Mouse (Mus musculus) ES-E14 (cell line): ENCODE results near the gene Kif1c. TPM values are rescaled to one million over a fixed set of nuclear protein-coding genes. Genes with fewer than 3 reads are reported as not detected.

Experiments
- DNase-seq: peaks from one replicate; pipeline ENCODE4 v3.0.0-alpha.2; 2013; ENCODE audit warnings: low read depth, low spot score
- H3K27ac ChIP-seq: 2 replicates; pipeline ENCODE4 v1.5.1; 2012; ENCODE audit warnings: low read depth, mild to moderate bottlenecking, low read length, moderate library complexity, mixed read lengths; ENCODE audit not compliant: poor library complexity, insufficient read depth, severe bottlenecking
- H3K36me3 ChIP-seq: 2 replicates; pipeline ENCODE4 v1.6.1; 2012; ENCODE audit warnings: mild to moderate bottlenecking, low read length, moderate library complexity, mixed read lengths; ENCODE audit not compliant: control insufficient read depth, poor library complexity, insufficient read depth, severe bottlenecking
- H3K4me1 ChIP-seq, 2 experiments: fragments of 150-350 bp in 1 of 2; sonication (generic) in 1 of 2; 2 replicates each; pipeline ENCODE4 v1.6.1; 2012; ENCODE audit warnings: low read length in 2 of 2, mild to moderate bottlenecking in 1 of 2, mixed read lengths in 1 of 2; ENCODE audit not compliant: control insufficient read depth in 2 of 2, insufficient read depth in 2 of 2, poor library complexity in 1 of 2
- H3K4me3 ChIP-seq, 2 experiments: fragments of 150-350 bp in 1 of 2; sonication (generic) in 1 of 2; 2 replicates each; pipeline ENCODE4 v1.5.1; 2012; ENCODE audit warnings: low read length in 2 of 2, low read depth in 1 of 2, mild to moderate bottlenecking in 1 of 2, mixed read lengths in 1 of 2; ENCODE audit not compliant: insufficient read depth in 1 of 2, poor library complexity in 1 of 2, severe bottlenecking in 1 of 2
- H3K9ac ChIP-seq: 2 replicates; pipeline ENCODE4 v1.6.1; 2012; ENCODE audit warnings: low read depth, mild to moderate bottlenecking, low read length, mixed read lengths; ENCODE audit not compliant: poor library complexity, insufficient read depth, severe bottlenecking
- H3K9me3 ChIP-seq: fragments of 150-350 bp; sonication (generic); 2 replicates; pipeline ENCODE4 v1.6.1; 2012; ENCODE audit warnings: low read depth, mild to moderate bottlenecking, low read length; ENCODE audit not compliant: control insufficient read depth, insufficient read depth
- CHD2 ChIP-seq: IDR thresholded peaks from 2 replicates; pipeline ENCODE4 v1.6.1; 2014; ENCODE audit warnings: mild to moderate bottlenecking, low read depth, low read length, inconsistent platforms
- HCFC1 ChIP-seq: IDR thresholded peaks from 2 replicates; pipeline ENCODE4 v1.6.1; 2012; ENCODE audit warnings: low read length, inconsistent platforms, borderline replicate concordance; ENCODE audit not compliant: insufficient read depth
- MAFK ChIP-seq: IDR thresholded peaks from 2 replicates; pipeline ENCODE4 v1.6.1; 2014; ENCODE audit warnings: mild to moderate bottlenecking, low read depth, low read length, inconsistent platforms; ENCODE audit not compliant: insufficient read depth
- ZC3H11A ChIP-seq: IDR thresholded peaks from 2 replicates; pipeline ENCODE4 v1.6.1; 2012; ENCODE audit warnings: low read depth, mild to moderate bottlenecking, inconsistent platforms, low read length, borderline replicate concordance
- ZNF384 ChIP-seq: IDR thresholded peaks from 2 replicates; pipeline ENCODE4 v1.6.1; 2012; ENCODE audit warnings: low read depth, low read length, inconsistent platforms
- in situ Hi-C, 2 experiments: fragments of 600-800 bp; cut with MboI; formaldehyde crosslinking; loops; one replicate each; pipeline ENCODE4 v1.15.1; 2025; ENCODE audit warnings: low sequenced_read_pairs in 2 of 2, inconsistent platforms in 1 of 2; ENCODE audit not compliant: unreplicated experiment in 2 of 2
- total RNA-seq: library from RNA; depleted of rRNA; stranded (reverse); fragments of 300-350 nt; gene quantifications from 2 replicates; pipeline ENCODE4 v1.2.3, GENCODE M21; 2012

The Kif1c gene
- total RNA-seq, 1 experiment, result 29.2 TPM

GRCm38 (mm10) chr11:70733256-70733655 is 32.9 kb downstream of the Kif1c start:
- no peak for DNase-seq
- in situ Hi-C loops, result no loop called here
- no peak for TF ChIP-seq CHD2
- no peak for TF ChIP-seq ZNF384
- no peak for TF ChIP-seq HCFC1
- no peak for TF ChIP-seq MAFK
- no peak for TF ChIP-seq ZC3H11A
- H3K36me3 ChIP-seq, result peaks cover 4% of the 10 kb centered on the region
- H3K9ac ChIP-seq, result no peak overlapping the region
- no peaks in the 10 kb centered on the region for H3K9me3 ChIP-seq
- H3K27ac ChIP-seq, result no peak overlapping the region
- H3K4me3 ChIP-seq, result no peak overlapping the region
- H3K4me1 ChIP-seq, result no peaks in the 10 kb centered on the region; a peak in 1 of 4 replicates

DNA sequence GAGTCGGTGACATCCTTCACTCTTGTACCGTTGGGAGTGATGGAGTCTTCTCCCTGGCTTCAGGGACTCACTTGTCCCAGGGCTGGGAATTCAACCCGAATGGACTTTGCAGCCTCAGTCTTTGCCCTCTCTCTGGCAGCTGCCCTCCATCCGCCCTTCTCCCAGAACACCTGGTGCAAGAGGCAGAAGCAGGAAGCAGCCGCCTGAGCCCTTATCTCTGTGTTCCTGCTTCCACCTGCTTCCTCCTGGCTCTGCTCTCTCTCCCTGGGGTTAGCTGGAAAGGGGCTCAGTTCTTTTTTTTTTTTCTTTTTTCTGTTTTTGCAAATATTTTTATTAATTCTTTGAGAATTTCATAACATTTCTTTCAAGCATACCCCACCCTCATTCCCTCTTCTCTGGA is 37.4 kb downstream of the Kif1c start:
- peaks cover 0 to 2% of the 10 kb centered on the region in 2 experiments; a peak in 1 of 4 replicates for H3K4me1 ChIP-seq
- no peaks in the 10 kb centered on the region for H3K9me3 ChIP-seq
- H3K9ac ChIP-seq, result no peak overlapping the region
- DNase-seq, result no peak
- no peak overlapping the region for H3K27ac ChIP-seq
- in situ Hi-C loops, result no loop called here
- H3K4me3 ChIP-seq, result no peak overlapping the region
- no peaks in the 10 kb centered on the region for H3K36me3 ChIP-seq
- TF ChIP-seq MAFK (no peak), HCFC1 (no peak), ZNF384 (no peak), ZC3H11A (no peak), CHD2 (no peak)

DNA sequence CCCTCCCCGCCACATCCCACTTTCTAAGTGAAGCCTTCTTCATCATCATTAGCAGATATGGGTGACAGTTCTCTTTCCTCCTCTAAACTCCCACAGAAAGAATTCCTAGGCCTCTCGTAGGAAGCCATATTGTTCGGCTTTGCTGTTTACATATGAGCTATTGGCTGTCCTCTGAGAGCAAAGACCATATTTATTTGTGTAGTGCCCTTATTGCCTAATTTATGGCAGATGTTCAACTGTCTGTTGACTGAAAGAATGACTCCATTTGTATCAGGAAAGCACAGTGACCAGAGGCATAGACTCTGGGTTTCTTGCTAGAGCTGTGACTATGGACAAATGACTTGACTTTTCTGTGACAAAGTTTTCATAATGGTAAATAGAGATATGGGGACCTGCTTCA is 41.3 kb downstream of the Kif1c start:
- Histone ChIP-seq H3K9me3 (no peaks in the 10 kb centered on the region), H3K9ac (no peak overlapping the region), H3K27ac (no peak overlapping the region), H3K36me3 (no peaks in the 10 kb centered on the region), H3K4me3 (no peak overlapping the region), H3K4me1 (peaks cover 0 to 2% of the 10 kb centered on the region in 2 experiments; a peak in 1 of 4 replicates)
- in situ Hi-C loops, result no loop called here
- TF ChIP-seq MAFK (no peak), ZC3H11A (no peak), HCFC1 (no peak), ZNF384 (no peak), CHD2 (no peak)
- no peak for DNase-seq

DNA sequence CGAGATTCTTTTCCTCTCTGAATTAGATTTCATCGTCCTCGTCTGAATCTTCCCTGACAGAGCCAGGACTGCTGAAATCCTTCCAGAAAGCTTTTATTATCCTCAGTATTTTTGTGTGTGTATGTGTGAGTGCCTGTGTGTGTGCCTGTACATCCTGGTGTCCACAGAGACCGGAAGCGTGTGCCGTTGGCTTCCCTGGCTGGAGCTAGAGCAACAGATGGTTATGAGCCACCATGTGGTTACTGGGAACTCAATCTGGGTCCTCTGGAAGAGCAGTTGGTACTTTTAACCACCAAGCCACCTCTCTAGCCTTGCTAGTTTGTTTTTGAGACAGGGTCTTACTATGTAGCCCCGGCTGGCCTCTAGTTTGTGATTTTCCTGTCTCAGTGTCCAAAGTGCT is 41.8 kb downstream of the Kif1c start:
- in situ Hi-C loops, result no loop called here
- H3K4me1 ChIP-seq, result peaks cover 0 to 2% of the 10 kb centered on the region in 2 experiments; a peak in 1 of 4 replicates
- TF ChIP-seq ZNF384 (no peak), MAFK (no peak), CHD2 (no peak), ZC3H11A (no peak), HCFC1 (no peak)

GRCm38 (mm10) chr11:70742581-70743459 is 42.5 kb downstream of the Kif1c start:
- TF ChIP-seq CHD2, result no peak
- no peak for TF ChIP-seq ZNF384
- TF ChIP-seq MAFK, result no peak
- no peak for TF ChIP-seq ZC3H11A
- TF ChIP-seq HCFC1, result no peak
- DNase-seq, result no peak
- Histone ChIP-seq H3K36me3 (no peaks in the 10 kb centered on the region), H3K9ac (no peak overlapping the region), H3K9me3 (no peaks in the 10 kb centered on the region), H3K4me3 (no peak overlapping the region), H3K4me1 (peaks cover 0 to 2% of the 10 kb centered on the region in 2 experiments; a peak in 1 of 4 replicates), H3K27ac (no peak overlapping the region)
- in situ Hi-C loops, result no loop called here

More for the DNA sequence above, 41.8 kb downstream of the Kif1c start:
- Histone ChIP-seq H3K36me3 (no peaks in the 10 kb centered on the region), H3K9me3 (no peaks in the 10 kb centered on the region), H3K9ac (no peak overlapping the region), H3K27ac (no peak overlapping the region), H3K4me3 (no peak overlapping the region)
- DNase-seq, result no peak
